Mouse (Mus musculus): ENCODE data around the gene Gclm.
A peak's percentile ranks its signal among the peaks of the same experiment; 100 is the strongest.
"Not testable (repeated sequence)": the region's sequence is repeated elsewhere in the genome, so short reads cannot be mapped to it uniquely, and the experiment has no call there.

Gene Gclm

GRCm38 (mm10) chr3:122242876-122243275 lies 2.5 kb upstream of the Gclm start:
- DNase-seq: no peak

GRCm38 (mm10) chr3:122243416-122244167 lies 1.8 kb upstream of the Gclm start:
- DNase-seq: no peak

- no peak for DNase-seq
These were observed 598 bp upstream of the Gclm start for GRCm38 (mm10) chr3:122244759-122245158.

DNA sequence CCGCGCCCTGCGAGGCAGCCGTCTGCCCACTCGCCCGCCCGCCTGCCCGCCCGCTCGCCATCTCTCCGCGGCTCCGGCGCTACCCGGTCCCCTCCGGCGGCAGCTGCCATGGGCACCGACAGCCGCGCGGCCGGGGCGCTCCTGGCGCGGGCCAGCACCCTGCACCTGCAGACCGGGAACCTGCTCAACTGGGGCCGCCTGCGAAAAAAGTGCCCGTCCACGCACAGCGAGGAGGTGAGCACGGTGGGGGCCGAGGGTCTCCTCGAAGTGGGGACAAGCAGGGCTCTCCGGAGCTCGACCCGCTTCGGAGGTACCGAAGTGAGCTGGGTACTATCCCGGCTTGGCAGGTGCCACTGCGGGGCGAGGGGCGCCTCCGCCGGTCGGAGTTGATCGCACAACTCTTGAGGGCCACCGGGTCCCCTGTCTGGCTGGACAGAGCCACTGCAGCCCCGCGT lies 548 bp downstream of the Gclm start:
- peak; percentile 71 for DNase-seq

DNA sequence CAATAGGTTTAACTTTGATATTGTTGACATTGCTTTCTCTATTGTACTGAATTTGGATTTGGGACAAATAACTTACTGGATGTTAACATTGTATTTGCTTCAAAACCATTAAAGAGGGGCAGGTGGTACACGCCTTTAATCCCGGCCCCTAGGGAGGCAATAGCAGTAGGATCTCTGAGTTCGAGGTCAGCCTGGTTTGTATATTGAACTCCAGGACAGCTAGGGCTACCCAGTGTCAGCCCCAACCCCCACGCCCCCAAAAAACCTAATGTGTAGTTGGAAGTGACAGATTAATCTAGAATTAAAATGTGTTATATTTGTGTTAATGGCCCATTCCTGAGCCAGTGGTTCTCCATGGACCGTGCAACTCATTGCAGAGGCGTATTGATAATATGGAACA lies 1.0 kb downstream of the Gclm start:
- no peak for DNase-seq

DNA sequence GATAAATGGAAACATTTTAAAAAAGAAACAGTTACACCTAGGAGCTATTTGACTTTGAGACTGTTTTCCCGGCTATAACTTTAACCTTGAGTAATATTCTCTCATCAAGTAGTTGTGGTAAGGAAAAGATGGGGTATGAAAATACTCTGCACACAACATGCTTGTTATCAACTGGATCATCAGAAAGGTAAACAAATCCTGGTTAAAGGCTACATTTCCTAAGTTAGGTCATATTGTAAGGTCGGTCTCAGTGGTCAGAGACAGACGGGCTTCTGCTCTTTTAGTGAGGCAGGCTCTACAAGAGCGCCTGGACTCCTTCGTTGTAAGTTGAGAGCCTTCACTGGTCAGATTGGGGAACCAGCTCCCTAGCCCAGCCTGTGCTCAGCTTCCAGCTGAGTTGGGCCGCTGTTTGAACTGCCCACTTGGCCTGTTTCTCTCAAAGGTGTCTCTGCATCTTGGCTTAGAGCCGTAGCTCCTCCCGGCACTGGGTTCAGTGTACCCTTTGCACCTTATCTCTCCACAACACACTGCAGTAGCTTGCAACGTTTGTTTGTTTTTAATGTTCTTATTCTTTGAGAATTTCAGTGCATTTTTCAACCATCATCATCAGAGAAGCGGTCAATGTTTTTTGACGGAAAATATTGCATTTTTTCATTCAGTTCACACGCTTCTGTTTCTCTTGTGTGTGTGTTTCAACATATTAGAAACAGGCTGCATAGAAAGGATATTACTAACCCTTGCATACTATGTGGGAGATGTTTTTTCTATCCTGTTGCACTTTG lies 1.8 kb downstream of the Gclm start:
- DNase-seq: no peak

- DNase-seq: no peak
These were observed 2.4 kb downstream of the Gclm start for GRCm38 (mm10) chr3:122247768-122248100.

DNA sequence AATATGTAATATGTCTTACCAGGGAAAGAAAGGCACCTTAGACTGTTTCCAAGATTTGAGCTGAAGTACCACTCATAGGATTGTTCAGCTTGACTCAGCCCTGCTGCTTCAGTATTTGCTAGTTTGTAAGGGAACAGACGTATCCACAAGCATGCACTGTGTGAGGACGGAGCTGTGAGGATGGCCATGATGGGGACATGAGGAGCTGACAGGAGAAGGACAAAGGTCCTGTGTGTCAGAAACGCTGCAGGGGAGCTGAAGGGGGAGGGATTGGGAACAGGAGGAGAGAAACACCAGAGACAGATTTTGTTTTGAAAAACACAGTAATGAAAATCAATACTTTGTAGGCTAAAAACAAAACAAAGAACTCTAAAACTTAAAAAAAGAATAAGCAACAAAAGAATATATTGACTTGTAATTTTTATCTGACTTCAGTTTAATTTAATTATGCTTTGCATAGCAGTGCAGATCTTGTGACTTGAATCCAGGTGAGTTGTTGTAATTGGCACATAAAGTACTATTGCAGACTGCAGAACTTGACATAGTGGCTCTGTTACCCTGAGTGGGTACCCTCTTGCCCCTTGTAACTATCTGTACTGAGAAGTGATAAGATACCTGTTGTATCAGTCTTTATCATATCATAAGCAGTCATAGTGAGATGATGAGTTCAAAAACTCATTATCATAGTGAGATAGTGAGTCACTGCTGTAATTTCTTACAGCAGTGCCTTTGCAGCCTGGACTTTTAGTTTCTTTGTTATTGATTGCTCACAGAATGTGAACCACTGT lies 7.3 kb downstream of the Gclm start:
- no peak for DNase-seq

GRCm38 (mm10) chr3:122254050-122254449 lies 8.7 kb downstream of the Gclm start:
- DNase-seq: not testable (repeated sequence)

- DNase-seq: peak; percentile 30
These were observed 24.6 kb downstream of the Gclm start for GRCm38 (mm10) chr3:122269986-122270385.

DNA sequence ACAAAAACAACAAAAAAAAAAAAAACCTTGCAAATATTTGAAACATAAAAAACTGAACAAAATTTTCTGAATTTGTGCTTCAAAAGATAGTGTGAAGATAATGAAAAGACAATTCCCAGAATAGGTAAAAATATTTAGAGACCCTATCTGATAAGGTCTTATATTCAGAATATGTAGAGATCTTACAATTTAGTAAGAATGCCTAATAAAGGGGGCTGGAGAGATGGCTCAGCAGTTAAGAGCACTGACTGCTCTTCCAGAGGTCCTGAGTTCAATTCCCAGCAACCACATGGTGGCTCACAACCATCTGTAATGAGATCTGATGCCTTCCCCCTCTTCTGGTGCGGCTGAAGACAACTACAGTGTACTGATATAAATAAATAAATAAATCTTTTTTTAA lies 27.2 kb downstream of the Gclm start:
- not testable (repeated sequence) for DNase-seq

GRCm38 (mm10) chr3:122273407-122274240 lies 28.3 kb downstream of the Gclm start:
- peak; percentile 29 for DNase-seq

DNA sequence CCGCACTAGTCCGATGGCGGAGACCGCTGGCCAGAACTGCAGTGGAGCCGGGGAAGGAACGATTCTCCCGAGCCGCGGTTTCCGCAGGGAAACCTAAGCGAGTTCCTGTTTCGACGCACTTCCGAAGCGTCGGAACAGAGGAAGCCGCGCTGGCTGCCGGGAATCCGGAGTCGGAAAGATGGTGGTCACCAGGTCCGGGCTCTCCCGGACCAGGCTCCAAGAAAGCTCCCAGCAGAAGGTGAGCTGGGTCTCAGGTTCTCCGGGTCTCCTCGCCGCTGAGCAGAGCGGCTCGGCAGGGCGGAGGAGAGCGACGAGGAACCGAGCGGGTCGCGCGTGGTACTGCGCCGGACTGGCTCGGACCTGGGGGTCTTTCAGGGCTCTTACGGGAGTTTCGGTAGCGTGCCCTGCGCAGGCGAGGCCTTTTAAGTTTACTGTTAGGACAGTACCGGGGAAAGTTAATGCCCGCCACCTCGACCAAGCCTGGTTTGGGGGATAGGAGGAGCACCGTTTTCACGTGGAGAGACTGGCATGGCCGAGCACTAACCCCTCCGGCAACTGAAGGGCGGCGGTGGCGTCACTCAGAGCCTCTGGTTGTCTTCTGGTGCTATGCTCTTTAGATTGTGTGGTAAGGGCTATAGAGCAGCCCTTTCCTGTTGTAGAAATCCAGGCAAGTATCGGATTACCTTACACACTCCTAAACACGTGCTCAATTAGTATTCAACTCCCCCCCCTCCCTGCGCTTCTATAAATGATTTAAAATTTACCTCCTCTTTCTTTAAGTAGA lies 29.1 kb downstream of the Gclm start, which contains the start of gene Dnttip2:
TSS of gene Dnttip2 (plus strand) at position 148 of the 784 bp plus-strand sequence.
- DNase-seq: peak; percentile 99

- no peak for DNase-seq
These were observed 29.8 kb downstream of the Gclm start for GRCm38 (mm10) chr3:122275111-122275510.

- no peak for DNase-seq
These were observed 41.8 kb downstream of the Gclm start for GRCm38 (mm10) chr3:122287195-122287594.

DNA sequence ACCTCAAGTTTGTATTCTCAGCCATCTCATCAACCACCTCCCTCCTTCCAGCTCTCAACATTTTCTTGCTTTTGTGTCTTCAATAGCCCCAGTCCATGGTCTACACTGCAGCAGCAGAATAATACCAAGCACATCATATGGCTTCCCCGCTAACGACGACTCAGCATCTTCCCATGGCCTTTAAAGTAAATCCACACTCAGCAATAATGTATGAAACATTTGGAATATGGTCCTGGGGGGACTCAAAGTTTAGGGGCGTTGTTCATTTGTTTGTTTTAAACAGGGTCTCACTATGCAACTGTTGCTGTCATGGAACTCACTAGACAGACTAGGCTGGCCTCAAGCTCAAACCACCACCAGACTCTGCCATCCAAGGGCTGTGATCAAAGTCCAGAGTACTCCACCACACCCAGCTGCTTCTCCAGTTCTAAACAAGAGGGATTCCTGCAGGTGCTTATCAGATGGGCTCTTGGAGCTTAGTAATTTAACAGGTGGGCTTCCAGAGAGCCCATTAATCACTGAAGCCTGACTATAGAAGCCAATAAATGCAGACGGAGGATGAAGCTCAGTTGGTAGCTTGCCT lies 43.3 kb downstream of the Gclm start:
- no peak for DNase-seq

DNA sequence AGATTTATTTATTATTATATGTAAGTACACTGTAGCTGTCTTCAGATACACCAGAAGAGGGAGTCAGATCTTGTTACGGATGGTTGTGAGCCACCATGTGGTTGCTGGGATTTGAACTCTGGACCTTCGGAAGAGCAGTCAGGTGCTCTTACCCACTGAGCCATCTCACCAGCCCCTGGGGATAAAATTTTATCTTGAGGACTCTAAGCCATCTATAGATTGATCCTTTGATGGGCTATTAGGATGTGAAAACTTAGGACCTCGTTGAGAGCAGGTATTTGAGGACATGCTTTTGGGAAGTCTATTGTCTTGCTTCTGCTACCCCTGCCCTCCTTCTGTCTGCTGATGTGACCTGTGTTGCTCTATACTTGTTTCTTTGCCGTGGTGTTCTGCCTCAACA lies 44.0 kb downstream of the Gclm start:
- not testable (repeated sequence) for DNase-seq

DNA sequence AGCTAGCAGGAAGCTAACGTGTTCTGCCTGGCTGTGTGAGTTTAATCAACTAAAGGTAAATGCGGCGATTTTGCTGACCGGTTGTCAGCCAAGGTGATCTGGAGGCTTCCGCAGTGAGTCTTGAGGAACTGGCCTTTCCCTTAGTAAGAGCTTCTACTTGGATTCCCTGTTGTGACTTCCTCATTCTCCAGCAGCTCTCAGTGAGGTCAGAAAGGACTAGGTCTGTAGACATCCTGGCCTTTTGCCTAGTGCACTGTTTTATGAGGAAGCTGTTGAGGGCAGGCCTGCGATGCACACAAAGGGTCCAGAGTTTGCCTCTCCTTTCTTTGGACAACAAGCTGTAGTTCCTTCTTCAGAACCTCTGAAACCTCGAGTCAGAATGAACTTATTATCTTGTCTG lies 45.3 kb downstream of the Gclm start:
- no peak for DNase-seq

GRCm38 (mm10) chr3:122291828-122292227 lies 46.5 kb downstream of the Gclm start:
- no peak for DNase-seq

DNA sequence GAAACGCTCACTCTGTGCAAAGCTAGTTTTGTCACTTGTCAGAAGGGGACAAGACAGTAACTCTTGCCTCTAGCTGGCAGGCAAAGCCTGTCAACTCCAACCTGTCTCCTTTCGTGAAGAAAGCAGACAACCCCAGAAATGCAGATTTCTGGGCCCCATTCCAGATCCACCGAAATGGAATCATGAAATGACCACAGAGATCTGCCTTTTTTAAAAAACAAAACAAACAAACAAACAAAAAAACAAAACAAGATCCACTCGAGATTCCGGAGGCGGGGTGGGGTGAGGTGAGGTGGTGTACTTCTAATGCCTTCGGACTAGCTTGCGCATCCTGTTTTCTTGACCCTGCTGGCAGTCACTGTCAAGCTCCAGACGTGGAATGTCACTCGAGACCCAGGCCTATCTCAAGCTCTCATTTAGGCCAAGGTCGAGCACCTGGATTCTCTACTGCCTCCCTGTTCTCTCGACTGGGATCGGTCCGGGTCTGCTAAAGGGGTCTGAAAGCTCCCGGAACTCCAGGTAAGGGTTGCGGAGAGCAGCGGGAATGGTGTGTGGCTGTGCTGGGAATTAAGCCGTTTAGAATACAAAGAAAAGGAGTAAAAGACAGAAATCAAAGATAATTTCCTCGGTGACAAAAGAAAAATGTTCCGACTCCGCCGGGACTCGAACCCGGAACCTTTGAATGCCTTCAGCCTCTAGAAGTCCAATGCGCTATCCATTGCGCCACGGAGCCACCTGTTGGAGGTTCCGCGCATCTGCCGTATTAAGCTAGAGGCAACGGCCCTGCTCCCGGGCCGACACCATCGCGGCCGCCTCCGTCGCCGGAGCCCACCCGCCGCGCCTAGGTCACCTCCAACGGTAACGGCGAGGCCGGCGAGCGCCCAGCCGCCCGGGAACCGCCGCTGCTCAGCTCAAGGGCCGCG lies 47.2 kb downstream of the Gclm start:
- peak; percentile 94 for DNase-seq
